Mouse (Mus musculus) ovary, postnatal 36 days (tissue): ENCODE results near the gene Capns1.

Experiments used
- DNase-seq: peaks from one replicate; pipeline ENCODE4 v3.0.0; 2022; ENCODE audit warnings: low spot score, mixed read lengths

The Capns1 gene

DNA sequence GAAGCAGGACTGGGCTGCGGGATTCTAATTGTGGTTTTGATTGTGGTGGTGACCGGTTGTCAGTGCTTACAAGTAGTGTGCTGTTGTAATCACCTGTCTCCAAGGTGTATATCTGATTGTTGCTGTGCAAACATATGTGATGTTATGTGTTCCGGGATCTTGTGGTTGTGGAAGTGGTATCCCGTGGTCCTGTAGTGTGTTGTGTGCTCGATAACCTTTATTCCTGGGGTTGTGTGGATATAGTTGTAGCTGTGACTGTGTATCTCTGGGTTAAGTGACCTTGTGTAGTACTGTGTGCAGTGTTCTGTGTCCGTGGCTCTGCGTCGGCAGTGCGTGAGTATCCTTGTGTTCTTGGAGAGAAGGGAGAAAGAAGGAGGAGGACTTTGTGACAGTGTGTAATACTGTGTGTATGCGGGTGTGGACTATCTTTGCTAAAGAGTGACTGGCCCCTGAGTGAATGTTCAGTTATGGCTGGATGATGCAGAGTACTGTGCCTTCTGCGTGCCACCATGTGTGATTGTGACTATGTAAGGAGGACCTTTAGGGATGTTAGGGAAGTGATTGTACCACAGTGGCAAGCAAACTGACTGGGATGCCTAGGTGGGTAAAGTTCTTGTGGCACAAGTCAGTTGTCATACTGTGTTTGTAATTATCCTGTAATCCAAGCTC is 28.2 kb downstream of the Capns1 start:
- no peak for DNase-seq

DNA sequence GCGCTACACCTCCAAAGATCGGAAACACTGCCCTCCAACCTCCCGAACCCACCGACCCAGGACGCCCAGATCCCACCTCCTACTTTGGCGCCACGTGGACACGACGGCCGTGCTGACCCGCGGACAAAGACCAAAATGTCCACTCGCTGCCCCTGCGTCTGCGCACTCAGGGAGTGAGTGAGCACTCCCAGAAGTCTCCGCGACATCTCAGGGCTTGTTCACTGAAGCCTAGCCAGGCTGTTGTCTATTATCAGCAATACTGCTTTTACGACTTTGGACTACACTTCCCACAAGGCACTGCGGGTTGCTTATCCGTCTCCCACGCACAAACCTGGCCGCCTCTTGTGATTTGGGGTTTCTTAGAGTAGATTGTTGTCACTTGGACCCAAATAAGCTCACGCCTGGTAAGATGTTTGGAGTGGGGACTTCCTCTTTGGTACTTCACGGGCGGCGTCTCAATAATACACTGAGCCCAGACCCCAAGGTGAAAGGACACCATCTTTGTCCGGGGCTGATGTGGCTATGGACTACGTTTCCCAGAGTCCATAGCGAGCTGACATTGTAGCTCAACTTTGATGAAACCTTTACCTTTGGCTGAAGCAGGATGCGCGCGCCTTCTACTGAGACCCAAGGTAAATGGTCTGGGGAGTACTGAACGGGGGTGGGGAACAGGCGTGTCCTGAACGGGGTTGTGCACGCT is 28.9 kb downstream of the Capns1 start, which contains the start of gene Zfp146:
Zfp146 (minus strand) TSS at position 168 of the 700 bp plus-strand sequence.
- peak; percentile 85 for DNase-seq

DNA sequence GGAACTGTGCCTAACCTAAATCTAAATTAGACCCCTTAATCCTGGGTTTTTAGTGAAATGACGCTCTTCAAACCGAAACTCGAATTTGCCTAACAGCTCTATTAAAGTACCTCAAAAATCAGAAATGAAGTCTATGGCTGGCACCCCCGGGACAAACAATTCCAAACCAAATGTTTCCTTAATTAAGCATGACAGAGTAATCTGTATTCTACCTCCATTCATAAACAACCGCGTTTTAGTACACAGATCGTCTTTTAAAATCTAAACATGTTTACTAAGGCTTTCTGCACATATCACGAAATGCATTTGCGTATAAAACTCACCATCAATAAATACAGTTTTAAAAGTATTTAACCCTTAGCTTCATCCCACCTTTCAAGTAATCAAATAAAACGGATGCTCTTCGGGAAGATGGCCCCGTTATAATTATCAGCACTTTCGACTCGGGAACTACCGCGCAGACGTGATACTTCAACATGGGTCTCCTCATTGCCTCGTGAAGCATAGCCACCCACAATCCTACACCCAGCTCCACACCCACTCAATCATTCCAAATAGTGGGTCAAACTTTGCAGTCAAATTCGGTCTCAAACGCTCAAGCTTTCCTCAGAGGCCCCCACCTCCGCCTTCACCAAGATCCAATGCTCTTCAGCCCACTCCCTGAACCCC is 29.6 kb downstream of the Capns1 start:
- DNase-seq: no peak

DNA sequence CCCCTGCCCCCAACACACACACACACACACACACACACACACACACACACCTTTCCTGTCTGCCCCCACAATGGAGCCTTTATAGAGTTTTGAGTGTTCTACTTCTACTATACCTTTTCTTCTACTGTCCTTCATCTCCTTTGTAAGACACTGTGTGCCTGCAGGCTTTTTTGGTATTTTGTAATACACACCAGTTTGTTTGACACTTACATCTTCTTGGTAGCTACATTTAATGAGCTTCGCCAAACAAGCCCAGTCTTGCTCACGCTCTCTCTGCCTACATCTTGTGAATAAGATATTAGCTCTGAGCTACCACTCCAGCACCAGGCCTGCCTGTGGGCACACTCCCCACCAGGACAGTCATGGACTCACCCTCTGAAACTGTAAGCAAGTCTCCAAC is 33.9 kb downstream of the Capns1 start:
- no peak for DNase-seq

DNA sequence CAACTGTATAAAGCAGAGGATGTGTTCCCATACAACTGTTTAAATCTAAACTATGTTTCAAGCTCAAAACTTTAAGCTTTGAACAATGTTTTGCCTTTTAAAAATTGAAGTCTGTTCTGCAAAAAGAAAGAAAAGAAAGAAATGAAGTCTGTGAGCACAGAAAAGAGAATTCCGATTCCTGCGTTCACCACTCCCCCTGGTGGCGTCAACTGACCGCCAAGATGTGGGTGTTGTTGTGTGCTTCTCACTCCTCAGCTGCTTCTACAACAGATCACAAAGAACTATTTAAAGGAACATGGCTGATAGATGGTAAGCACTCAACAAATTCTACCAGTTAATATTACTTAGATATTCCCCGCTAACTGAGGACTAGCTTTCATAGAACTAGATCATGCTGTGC is 35.5 kb downstream of the Capns1 start:
- no peak for DNase-seq

DNA sequence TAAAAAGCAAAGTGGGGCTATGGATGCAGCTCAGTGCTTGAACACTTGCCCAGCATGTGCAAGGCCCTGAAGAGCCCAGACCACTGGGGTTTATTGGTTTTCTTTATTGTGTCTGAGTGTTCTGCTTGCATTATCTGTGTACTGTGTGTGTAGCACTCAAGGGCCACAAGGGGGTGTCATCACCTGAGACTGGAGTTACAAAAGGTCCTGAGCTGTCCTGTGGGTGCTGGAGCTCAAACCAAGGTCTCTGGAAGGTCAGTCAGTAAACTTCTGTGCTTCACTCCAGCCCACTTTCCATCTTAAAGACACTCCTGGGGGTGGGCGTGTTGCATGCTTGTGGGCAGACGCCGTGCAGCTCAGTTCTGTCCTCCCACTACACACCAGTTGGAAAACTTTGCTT is 43.1 kb downstream of the Capns1 start:
- DNase-seq: no peak

DNA sequence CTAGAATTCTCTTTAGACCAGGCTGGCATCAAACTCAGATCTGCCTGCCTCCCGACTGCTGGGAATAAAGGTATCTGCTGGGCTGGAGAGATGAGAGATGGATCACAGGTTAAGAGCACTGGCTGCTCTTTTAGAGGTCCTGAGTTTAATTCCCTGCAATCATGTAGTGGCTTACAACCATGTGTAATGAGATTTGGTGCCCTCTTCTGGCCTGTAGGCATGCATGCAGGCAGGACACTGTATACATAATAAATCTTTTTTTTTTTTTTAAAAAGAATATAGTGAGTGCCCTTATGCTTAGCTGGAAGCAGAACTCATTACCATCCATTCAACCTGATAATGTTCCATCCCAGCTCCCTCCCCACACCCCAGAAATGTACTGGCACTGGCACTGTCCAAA is 44.6 kb downstream of the Capns1 start:
- no peak for DNase-seq

DNA sequence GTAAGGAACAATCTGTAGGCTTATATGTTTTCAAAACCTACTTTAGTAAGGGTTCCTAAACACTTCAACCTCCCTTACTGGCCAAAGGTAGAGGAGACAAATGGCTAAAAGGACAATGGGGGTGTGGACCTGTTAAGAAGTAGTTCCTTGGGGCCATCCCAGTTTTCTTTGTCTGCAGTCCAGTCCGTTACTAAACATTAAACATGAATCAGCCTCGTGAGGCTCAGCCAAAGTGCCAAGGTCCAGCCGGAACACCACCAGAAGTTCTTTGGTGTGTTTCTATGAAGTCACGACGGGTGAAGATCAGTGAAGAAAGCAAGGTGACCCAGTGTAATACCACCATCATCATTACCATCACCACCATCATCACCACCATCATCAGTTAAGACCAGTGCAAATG is 51.6 kb downstream of the Capns1 start:
- DNase-seq: no peak

DNA sequence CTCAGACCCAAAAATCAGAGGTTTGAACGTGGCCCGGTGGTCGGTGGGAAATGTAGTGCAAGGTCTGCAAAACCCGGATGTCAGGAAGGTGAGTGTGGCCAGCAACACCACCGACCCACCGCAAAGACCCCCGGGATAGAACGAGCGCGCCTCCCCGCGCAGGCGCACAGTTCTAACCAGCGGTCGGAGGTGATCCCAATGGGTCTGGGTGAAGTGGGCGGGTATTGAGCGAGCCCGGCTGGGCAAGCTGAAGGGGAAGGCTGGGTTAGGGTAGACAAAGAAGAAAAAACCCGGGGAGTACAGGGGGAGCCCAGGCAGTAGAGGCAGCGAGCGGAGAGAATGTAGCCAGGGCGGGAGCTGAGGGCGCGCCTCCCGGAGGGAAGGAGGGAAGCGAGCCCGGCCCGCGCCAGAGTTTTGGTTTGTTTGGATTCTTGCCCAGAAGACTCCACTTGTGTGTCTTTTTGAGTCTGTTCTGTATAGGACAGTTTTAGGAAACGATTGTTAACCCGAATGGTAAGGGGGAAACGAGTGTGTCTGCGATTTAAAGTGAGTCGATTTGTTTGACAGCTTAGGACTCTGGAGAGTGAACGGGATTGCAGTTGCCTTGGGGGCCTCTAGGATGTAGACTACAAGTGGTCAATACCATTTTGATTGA is 54.9 kb downstream of the Capns1 start:
- DNase-seq: peak; percentile 80

DNA sequence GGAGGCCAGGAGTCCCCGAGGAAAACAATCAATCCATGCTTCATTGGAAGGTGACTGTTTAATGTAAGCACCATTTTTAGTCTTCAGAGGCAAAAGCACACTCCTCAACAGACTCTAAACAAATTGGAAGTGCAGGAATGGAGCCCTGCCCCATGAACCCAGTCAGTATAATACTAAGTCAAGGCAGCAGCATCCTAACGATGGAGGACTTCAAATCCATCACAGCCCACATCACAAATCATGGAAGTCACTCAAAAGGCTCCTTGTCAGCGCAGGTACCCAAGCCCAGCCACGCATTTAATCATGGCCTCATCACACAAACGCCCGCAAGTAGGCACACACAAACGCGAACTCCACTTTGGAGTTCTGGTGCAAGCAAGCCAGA is 55.4 kb downstream of the Capns1 start:
- DNase-seq: no peak
